Mouse (Mus musculus) testis, adult 2 months (tissue): ENCODE data around the gene Gabra5.

Experiments used
- CTCF ChIP-seq: fragments of 200-500 bp; IDR thresholded peaks from 2 replicates; pipeline ENCODE4 v1.5.1; 2012; ENCODE audit warnings: low read depth, mild to moderate bottlenecking, inconsistent platforms, low read length, moderate library complexity; ENCODE audit not compliant: control insufficient read depth, insufficient read depth, insufficient replicate concordance
- POLR2A ChIP-seq: fragments of 200-500 bp; IDR thresholded peaks from 2 replicates; pipeline ENCODE4 v1.6.1; 2012; ENCODE audit warnings: low read depth, mild to moderate bottlenecking, inconsistent platforms, low read length, moderate library complexity; ENCODE audit not compliant: control insufficient read depth

- TF ChIP-seq CTCF, result no peak
- no peak for TF ChIP-seq POLR2A
Measured at GRCm38 (mm10) chr7:57529954-57530353, 20.1 kb upstream of the Gabra5 start.
